Mouse (Mus musculus) forebrain, postnatal 0 days (tissue): ENCODE results near the gene Adarb1. TPM values are rescaled to one million over a fixed set of nuclear protein-coding genes. Genes with fewer than 3 reads are reported as not detected.

Source experiments
- ATAC-seq: fragments of 200-750 bp; cut with Nextera tagmentation; 2 replicates; pipeline ENCODE4 v1.8.0; 2017; ENCODE audit warnings: mild to moderate bottlenecking, moderate library complexity
- DNase-seq: peaks from one replicate; pipeline ENCODE4 v3.0.0-alpha.2; 2015
- H3K27ac ChIP-seq: fragments of 300-500 bp; sonication (generic); 2 replicates; pipeline ENCODE4 v1.5.1; 2014; ENCODE audit warnings: low read depth, mild to moderate bottlenecking, antibody characterized with exemption, low read length, moderate library complexity, mixed read lengths
- H3K27me3 ChIP-seq: fragments of 300-500 bp; sonication (generic); 2 replicates; pipeline ENCODE4 v1.6.1; 2014; ENCODE audit warnings: mild to moderate bottlenecking, low read length, mixed read lengths; ENCODE audit not compliant: insufficient read depth
- H3K36me3 ChIP-seq: fragments of 300-500 bp; sonication (generic); 2 replicates; pipeline ENCODE4 v1.6.1; 2014; ENCODE audit warnings: mild to moderate bottlenecking, moderate library complexity; ENCODE audit not compliant: insufficient read depth
- H3K4me1 ChIP-seq: fragments of 300-500 bp; sonication (generic); 2 replicates; pipeline ENCODE4 v1.6.1; 2014; ENCODE audit warnings: antibody characterized with exemption; ENCODE audit not compliant: insufficient read depth
- H3K4me2 ChIP-seq: fragments of 300-500 bp; sonication (generic); 2 replicates; pipeline ENCODE4 v1.6.1; 2014; ENCODE audit warnings: low read depth, mild to moderate bottlenecking, moderate library complexity
- H3K4me3 ChIP-seq: fragments of 300-500 bp; sonication (generic); 2 replicates; pipeline ENCODE4 v1.5.1; 2014; ENCODE audit warnings: low read depth, low read length, mixed read lengths
- H3K9ac ChIP-seq: fragments of 300-500 bp; sonication (generic); 2 replicates; pipeline ENCODE4 v1.6.1; 2014; ENCODE audit warnings: mild to moderate bottlenecking
- H3K9me3 ChIP-seq: fragments of 300-500 bp; sonication (generic); 2 replicates; pipeline ENCODE4 v1.6.1; 2016; ENCODE audit warnings: low read length
- CTCF ChIP-seq: sonication (generic); IDR thresholded peaks from 2 replicates; pipeline ENCODE4 v1.5.1; 2016; ENCODE audit warnings: antibody characterized with exemption, control low read depth, low read depth
- WGBS: fragments of 180-500 bp; shearing (Covaris S2); extraction: QIAGEN DNeasy Blood & Tissue Kit; methylation state at CpG from one replicate; pipeline ENCODE4 v1.1.7; 2014; 5-methylcytosine and 5-hydroxymethylcytosine counted together
- polyA plus RNA-seq: library from polyadenylated mRNA; unstranded; fragments of >200 nt; fragmentation: Nextera tagmentation; extraction: Ambion mirVana; gene quantifications from 2 replicates; pipeline ENCODE4 v1.2.1, GENCODE M21; 2015
- total RNA-seq: library from RNA; depleted of rRNA; stranded (reverse); fragments of >200 nt; gene quantifications from 2 replicates; pipeline ENCODE4 v1.2.3, GENCODE M21; 2014

The Adarb1 gene
- total and polyA plus RNA-seq, 2 experiments from 2014 or later = 12.5 to 40.2 TPM

GRCm38 (mm10) chr10:77455251-77456010, 37.4 kb upstream of the Adarb1 start:
- H3K4me2 ChIP-seq = no peak overlapping the region
- no peak overlapping the region for H3K4me3 ChIP-seq
- no peak overlapping the region for H3K27ac ChIP-seq
- no peaks in the 10 kb centered on the region for H3K9me3 ChIP-seq
- no peak for ATAC-seq
- H3K36me3 ChIP-seq = no peaks in the 10 kb centered on the region
- no peaks in the 10 kb centered on the region for H3K4me1 ChIP-seq
- no peaks in the 10 kb centered on the region for H3K27me3 ChIP-seq
- DNase-seq = no peak
- 84% methylated on average over 14 of the region's 14 CpGs for WGBS
- H3K9ac ChIP-seq = no peak overlapping the region
- TF ChIP-seq CTCF = no peak

GRCm38 (mm10) chr10:77454795-77455194, 36.7 kb upstream of the Adarb1 start:
- DNase-seq = no peak
- WGBS = 87% methylated on average over 6 of the region's 6 CpGs
- Histone ChIP-seq H3K9me3 (no peaks in the 10 kb centered on the region), H3K27ac (no peak overlapping the region), H3K4me2 (no peak overlapping the region), H3K36me3 (no peaks in the 10 kb centered on the region), H3K27me3 (no peaks in the 10 kb centered on the region), H3K4me3 (no peak overlapping the region), H3K9ac (no peak overlapping the region), H3K4me1 (no peaks in the 10 kb centered on the region)
- TF ChIP-seq CTCF = no peak
- ATAC-seq = no peak

- WGBS = 94% methylated on average over 4 of the region's 4 CpGs
- no peak for DNase-seq
- H3K4me1 ChIP-seq = no peaks in the 10 kb centered on the region
- ATAC-seq = no peak
- no peak overlapping the region for H3K27ac ChIP-seq
- H3K4me3 ChIP-seq = no peak overlapping the region
- no peak overlapping the region for H3K4me2 ChIP-seq
- no peaks in the 10 kb centered on the region for H3K9me3 ChIP-seq
- H3K36me3 ChIP-seq = no peaks in the 10 kb centered on the region
- TF ChIP-seq CTCF = no peak
- H3K9ac ChIP-seq = no peak overlapping the region
- H3K27me3 ChIP-seq = no peaks in the 10 kb centered on the region
These were observed 33.8 kb upstream of the Adarb1 start for GRCm38 (mm10) chr10:77451822-77452221.

GRCm38 (mm10) chr10:77450159-77450464, 32.0 kb upstream of the Adarb1 start:
- no peak for ATAC-seq
- Histone ChIP-seq H3K27ac (no peak overlapping the region), H3K9ac (no peak overlapping the region), H3K4me1 (no peaks in the 10 kb centered on the region), H3K27me3 (no peaks in the 10 kb centered on the region), H3K36me3 (no peaks in the 10 kb centered on the region), H3K9me3 (0 out of 2 replicates have a peak, but pooled peaks cover 3% of the 10 kb centered on the region), H3K4me3 (no peak overlapping the region), H3K4me2 (no peak overlapping the region)
- no peak for TF ChIP-seq CTCF
- DNase-seq = no peak

- no peak for ATAC-seq
- H3K27me3 ChIP-seq = no peaks in the 10 kb centered on the region
- no peaks in the 10 kb centered on the region for H3K36me3 ChIP-seq
- 48% methylated on average over 23 of the region's 23 CpGs for WGBS
- no peak for DNase-seq
- no peak for TF ChIP-seq CTCF
- no peak overlapping the region for H3K4me2 ChIP-seq
- no peaks in the 10 kb centered on the region for H3K4me1 ChIP-seq
- H3K9ac ChIP-seq = no peak overlapping the region
- 0 out of 2 replicates have a peak, but pooled peaks cover 4% of the 10 kb centered on the region for H3K9me3 ChIP-seq
- H3K4me3 ChIP-seq = no peak overlapping the region
- H3K27ac ChIP-seq = no peak overlapping the region
These were observed 31.5 kb upstream of the Adarb1 start for GRCm38 (mm10) chr10:77449315-77450158.

GRCm38 (mm10) chr10:77448698-77449247, 30.7 kb upstream of the Adarb1 start:
- H3K27ac ChIP-seq = no peak overlapping the region
- H3K4me3 ChIP-seq = no peak overlapping the region
- no peaks in the 10 kb centered on the region for H3K4me1 ChIP-seq
- WGBS = 70% methylated on average over 6 of the region's 6 CpGs
- H3K9me3 ChIP-seq = 0 out of 2 replicates have a peak, but pooled peaks cover 4% of the 10 kb centered on the region
- no peak overlapping the region for H3K4me2 ChIP-seq
- no peaks in the 10 kb centered on the region for H3K27me3 ChIP-seq
- H3K36me3 ChIP-seq = no peaks in the 10 kb centered on the region
- TF ChIP-seq CTCF = no peak
- DNase-seq (no peak), ATAC-seq (no peak)
- no peak overlapping the region for H3K9ac ChIP-seq

- Histone ChIP-seq H3K9ac (no peak overlapping the region), H3K36me3 (no peaks in the 10 kb centered on the region), H3K4me1 (no peaks in the 10 kb centered on the region), H3K4me3 (no peak overlapping the region), H3K27me3 (no peaks in the 10 kb centered on the region), H3K4me2 (no peak overlapping the region), H3K27ac (no peak overlapping the region), H3K9me3 (0 out of 2 replicates have a peak, but pooled peaks cover 4% of the 10 kb centered on the region)
- DNase-seq (no peak), ATAC-seq (no peak; the same call in 1 of the 2 replicates)
- 72% methylated on average over 7 of the region's 7 CpGs for WGBS
- no peak for TF ChIP-seq CTCF
These were observed 30.1 kb upstream of the Adarb1 start for GRCm38 (mm10) chr10:77448209-77448608.
